Mouse (Mus musculus) large intestine, adult 2 months (tissue): ENCODE data around the gene Slc4a10. TPM values are rescaled to one million over a fixed set of nuclear protein-coding genes. Genes with fewer than 3 reads are reported as not detected.

ENCODE experiments used
- DNase-seq: peaks from one replicate; pipeline ENCODE4 v3.0.0-alpha.2; 2012; ENCODE audit warnings: low read depth, low spot score
- WGBS: fragments of 180-500 bp; shearing (Covaris S2); methylation state at CpG from one replicate; pipeline ENCODE4 v1.1.7; 2018; 5-methylcytosine and 5-hydroxymethylcytosine counted together
- polyA plus RNA-seq: library from polyadenylated mRNA; depleted of rRNA; stranded (reverse); fragments of >200 nt; gene quantifications from 2 replicates; pipeline ENCODE4 v1.2.3, GENCODE M21; 2012; rRNA removed

The Slc4a10 gene
- polyA plus RNA-seq, 1 experiment: 0.16 TPM

GRCm38 (mm10) chr2:62341061-62341733 lies 294.9 kb downstream of the Slc4a10 start:
- no peak for DNase-seq
- WGBS: 74% methylated on average over 3 of the region's 3 CpGs

- DNase-seq: no peak
- whole genome bisulfite sequencing: 70% methylated on average over 14 of the region's 14 CpGs
These were observed 295.5 kb downstream of the Slc4a10 start for GRCm38 (mm10) chr2:62341734-62342128.

GRCm38 (mm10) chr2:62344367-62344766 lies 298.1 kb downstream of the Slc4a10 start:
- no peak for DNase-seq
- WGBS: 54% methylated on average over 6 of the region's 6 CpGs

GRCm38 (mm10) chr2:62346771-62347170 lies 300.5 kb downstream of the Slc4a10 start:
- 21% methylated on average over 1 of the region's 1 CpGs for WGBS
- DNase-seq: no peak

GRCm38 (mm10) chr2:62347762-62348161 lies 301.5 kb downstream of the Slc4a10 start:
- no peak for DNase-seq
- 94% methylated on average over 9 of the region's 9 CpGs for WGBS

- DNase-seq: no peak
- 72% methylated on average over 3 of the region's 3 CpGs for WGBS
These were observed 305.8 kb downstream of the Slc4a10 start for GRCm38 (mm10) chr2:62352035-62352434.

- no peak for DNase-seq
- 86% methylated on average over 6 of the region's 6 CpGs for WGBS
These were observed 309.5 kb downstream of the Slc4a10 start for GRCm38 (mm10) chr2:62355766-62356165.

DNA sequence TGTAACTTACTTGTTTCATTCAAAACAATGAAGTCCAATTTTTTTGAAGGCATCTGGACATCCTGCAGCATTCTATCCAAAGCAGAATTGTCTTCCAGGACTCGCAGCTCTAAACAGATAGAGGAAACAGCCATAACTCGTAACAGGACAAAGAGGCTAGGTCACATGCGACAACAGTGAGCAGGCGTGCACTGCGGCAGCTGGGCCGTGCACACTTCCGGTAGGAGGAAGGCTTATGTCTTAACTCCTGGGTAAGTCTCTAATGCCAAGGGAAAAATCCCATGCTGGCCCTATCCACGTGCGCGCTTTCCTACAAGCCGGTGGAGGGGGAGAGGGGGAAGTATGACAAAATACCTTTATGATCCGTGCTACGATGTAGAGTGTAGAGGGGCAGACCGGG lies 310.3 kb downstream of the Slc4a10 start:
- 82% methylated on average over 14 of the region's 14 CpGs for WGBS
- DNase-seq: no peak

GRCm38 (mm10) chr2:62357259-62357658 lies 311.0 kb downstream of the Slc4a10 start:
- no peak for DNase-seq
- 91% methylated on average over 7 of the region's 7 CpGs for WGBS

- WGBS: 88% methylated on average over 6 of the region's 6 CpGs
- no peak for DNase-seq
These were observed 314.6 kb downstream of the Slc4a10 start for GRCm38 (mm10) chr2:62360872-62361271.

DNA sequence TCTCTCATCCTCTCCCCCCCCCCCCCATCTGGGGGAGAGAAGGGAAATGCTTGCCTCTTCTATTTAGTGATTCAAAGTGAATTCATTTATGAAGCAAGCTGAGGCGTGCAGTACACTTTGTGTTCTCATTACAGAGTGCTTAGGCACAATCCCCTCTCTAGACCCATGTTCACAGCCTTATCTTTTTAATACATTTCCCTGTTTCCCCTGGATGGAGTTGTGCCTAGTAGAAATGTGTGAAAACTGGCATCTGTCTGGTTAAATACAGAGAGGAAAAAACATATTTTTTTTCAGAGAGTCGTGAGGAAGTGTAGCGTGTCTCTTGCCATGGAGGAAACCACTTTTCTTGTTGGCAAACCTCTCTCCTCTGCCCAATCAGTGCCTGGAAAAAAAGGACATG lies 315.3 kb downstream of the Slc4a10 start:
- DNase-seq: no peak
- 76% methylated on average over 3 of the region's 3 CpGs for WGBS

GRCm38 (mm10) chr2:62362211-62362610 lies 315.9 kb downstream of the Slc4a10 start:
- DNase-seq: no peak
- 81% methylated on average over 9 of the region's 9 CpGs for WGBS

DNA sequence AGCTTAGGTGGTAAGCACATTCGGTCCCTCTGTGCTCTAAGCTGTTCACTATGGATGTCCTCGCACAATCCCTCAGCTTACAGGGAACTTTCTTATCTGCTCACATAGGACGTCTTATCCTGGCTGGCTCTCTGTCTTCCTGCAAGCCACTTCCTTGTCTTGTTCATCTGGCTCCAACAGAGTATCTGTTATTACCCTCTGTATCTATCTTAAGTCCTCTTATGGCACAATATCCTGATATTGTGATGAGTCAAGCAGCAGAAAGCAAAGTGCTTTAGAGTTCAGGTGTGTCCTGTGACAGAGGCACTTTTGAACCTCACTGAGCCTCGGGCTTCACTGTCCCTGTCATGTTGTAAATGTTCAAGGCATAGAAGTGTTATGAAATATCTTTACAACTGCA lies 317.3 kb downstream of the Slc4a10 start:
- no peak for DNase-seq
- 62% methylated on average over 4 of the region's 4 CpGs for WGBS

- WGBS: 70% methylated on average over 5 of the region's 5 CpGs
- no peak for DNase-seq
These were observed 322.2 kb downstream of the Slc4a10 start for GRCm38 (mm10) chr2:62368349-62369053.

DNA sequence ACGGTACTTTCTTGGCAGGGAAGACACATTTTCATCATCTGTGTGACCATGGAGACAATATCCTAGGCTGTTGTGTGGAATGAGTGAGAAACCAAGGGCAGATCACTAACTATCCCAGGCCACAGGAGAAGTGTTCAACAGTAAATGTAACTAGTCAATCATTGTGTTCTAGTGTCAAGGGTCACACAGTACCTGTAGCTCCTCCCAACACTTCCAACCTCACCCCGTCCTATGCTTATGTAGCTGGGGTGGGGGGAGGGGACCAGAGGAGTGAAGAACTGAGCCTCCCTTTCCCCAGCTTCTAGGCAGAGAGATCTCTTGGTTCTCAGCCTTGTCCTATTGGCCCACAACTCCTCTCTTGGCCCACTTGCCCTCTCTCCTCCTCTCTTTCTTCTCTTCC lies 323.8 kb downstream of the Slc4a10 start:
- WGBS: 55% methylated on average over 2 of the region's 2 CpGs
- no peak for DNase-seq

DNA sequence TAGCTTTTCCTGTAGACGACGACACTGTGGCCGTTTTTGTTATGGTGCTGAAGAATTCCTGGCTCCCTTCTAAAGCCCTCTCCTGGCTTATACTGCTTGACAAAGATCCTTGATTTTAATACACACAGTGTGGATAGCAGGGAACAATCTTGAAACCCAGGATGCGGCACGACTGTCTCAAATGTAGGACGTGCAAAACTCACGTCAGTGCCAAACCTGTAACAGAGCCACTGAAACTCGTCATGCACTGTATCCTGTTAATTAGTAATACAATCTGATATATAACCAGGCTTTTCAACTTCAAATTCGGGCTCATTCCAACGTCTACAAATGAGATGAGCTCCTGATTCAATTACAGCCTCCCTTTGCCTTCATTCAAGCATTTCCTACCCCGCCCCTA lies 327.4 kb downstream of the Slc4a10 start:
- no peak for DNase-seq
- 80% methylated on average over 11 of the region's 11 CpGs for WGBS

Other genes starting within 250 kb of the Slc4a10 start
- 0.04 TPM in 1 of 2 replicates, not detected in the other for gene Tbr1, start 243.5 kb upstream of the Slc4a10 start, polyA plus RNA-seq